Comparison of ENCODE assay signal across 24 mouse cellular contexts in genomic region chr14:122436850-122437249, GRCm38 (mm10). TPM values are rescaled to one million over a fixed set of nuclear protein-coding genes. Genes with fewer than 3 reads are reported as not detected.
A peak's percentile ranks its signal among the peaks of the same experiment; 100 is the strongest.
DNase-seq lines count a peak whose midpoint lies in the region; ATAC-seq and TF ChIP-seq lines count a peak whose summit lies in the region.
"Had no signal": no experiment of that assay in that cellular context is flagged by ENCODE, and none has a peak within 500 bp of the region (broad histone marks: within the 10 kb centered on the region; RNA-seq: fewer than 3 reads in every experiment).

No protein-coding gene starts in this region.

- 34% methylated on average over 10 of the region's 10 CpGs for WGBS in heart, embryonic 13.5 days
- WGBS in heart, embryonic 11.5 days (ENCODE audit: insufficient replicate concordance) = 47% methylated on average over 10 of the region's 10 CpGs
- 75% methylated on average over 10 of the region's 10 CpGs for WGBS in midbrain, postnatal 0 days
- 85% methylated on average over 10 of the region's 10 CpGs for WGBS in midbrain, embryonic 10.5 days
- WGBS in forebrain, embryonic 14.5 days = 41% methylated on average over 10 of the region's 10 CpGs

- peak; percentile 17 for DNase-seq in midbrain, postnatal 0 days (ENCODE audit: low spot score)
- no peak for DNase-seq in midbrain, embryonic 10.5 days (ENCODE audit: low spot score)
- DNase-seq in forebrain, embryonic 14.5 days (ENCODE audit: low spot score) = peak; percentile 67
- DNase-seq in adrenal gland, adult 2 months = no peak
- DNase-seq: adrenal gland, postnatal 10 days; cerebellum, adult 18-20 months; cerebellum, adult 9-11 months; cerebellum, postnatal 36 days; gastrocnemius, postnatal 10 days; heart, adult 2 months; heart, postnatal 14 days; kidney, adult 18-20 months had no signal

- peaks cover 4% of the 10 kb centered on the region; the same call in 1 of the 2 replicates for H3K4me1 ChIP-seq in heart, embryonic 13.5 days
- H3K4me1 ChIP-seq in heart, embryonic 11.5 days (ENCODE audit: control insufficient read depth, insufficient read depth, low read length) = no peaks in the 10 kb centered on the region
- no peaks in the 10 kb centered on the region for H3K4me1 ChIP-seq in midbrain, postnatal 0 days (ENCODE audit: insufficient read depth, low read length)
- peaks cover 12% of the 10 kb centered on the region for H3K4me1 ChIP-seq in midbrain, embryonic 10.5 days
- no peaks in the 10 kb centered on the region for H3K4me1 ChIP-seq in forebrain, embryonic 14.5 days (ENCODE audit: control insufficient read depth, insufficient read depth, low read length)
- H3K4me1 ChIP-seq: heart, embryonic 15.5 days; intestine, embryonic 15.5 days had no signal

- TF ChIP-seq CTCF in midbrain, postnatal 0 days (IDR thresholded peaks at IDR 0.05) = no peak

- no peaks in the 10 kb centered on the region for H3K9me3 ChIP-seq in heart, embryonic 13.5 days
- no peaks in the 10 kb centered on the region for H3K9me3 ChIP-seq in heart, embryonic 11.5 days (replicated peaks; ENCODE audit: control insufficient read depth, low read length)
- no peaks in the 10 kb centered on the region for H3K9me3 ChIP-seq in midbrain, postnatal 0 days (ENCODE audit: low read length)
- no peaks in the 10 kb centered on the region for H3K9me3 ChIP-seq in midbrain, embryonic 10.5 days (replicated peaks)
- H3K9me3 ChIP-seq in forebrain, embryonic 14.5 days (replicated peaks; ENCODE audit: control insufficient read depth, low read length) = no peaks in the 10 kb centered on the region
- H3K9me3 ChIP-seq: embryonic facial prominence, embryonic 13.5 days; heart, embryonic 15.5 days; hindbrain, embryonic 10.5 days; intestine, embryonic 15.5 days had no signal

- ATAC-seq in heart, embryonic 13.5 days (ENCODE audit: extremely low read depth, insufficient number of reproducible peaks, low FRiP score, low TSS enrichment) = no peak
- no peak for ATAC-seq in heart, embryonic 11.5 days (replicated peaks; ENCODE audit: insufficient number of reproducible peaks, low FRiP score, low TSS enrichment)
- ATAC-seq in midbrain, postnatal 0 days (ENCODE audit: low FRiP score) = no peak
- ATAC-seq in forebrain, embryonic 14.5 days = peak; percentile 85
- ATAC-seq in activated CD4-positive, CD25-positive, alpha-beta regulatory T cell, adult 4 months = no peak
- ATAC-seq: intestine, embryonic 15.5 days had no signal

- no peak overlapping the region for H3K4me3 ChIP-seq in heart, embryonic 13.5 days
- no peak overlapping the region for H3K4me3 ChIP-seq in heart, embryonic 11.5 days (ENCODE audit: low read depth, low read length)
- no peak overlapping the region for H3K4me3 ChIP-seq in midbrain, postnatal 0 days (ENCODE audit: low read depth, low read length)
- H3K4me3 ChIP-seq in midbrain, embryonic 10.5 days = no peak overlapping the region
- H3K4me3 ChIP-seq in forebrain, embryonic 14.5 days (ENCODE audit: low read depth, low read length) = no peak overlapping the region
- H3K4me3 ChIP-seq: embryonic facial prominence, embryonic 13.5 days; heart, adult 2 months; heart, embryonic 15.5 days; hindbrain, embryonic 10.5 days; intestine, embryonic 15.5 days had no signal

- H3K9ac ChIP-seq in heart, embryonic 13.5 days = no peak overlapping the region
- no peak overlapping the region for H3K9ac ChIP-seq in heart, embryonic 11.5 days (ENCODE audit: low read depth, low read length)
- no peak overlapping the region for H3K9ac ChIP-seq in midbrain, postnatal 0 days (replicated peaks; ENCODE audit: low read length, poor library complexity, severe bottlenecking)
- H3K9ac ChIP-seq in forebrain, embryonic 14.5 days (ENCODE audit: low read length) = no peak overlapping the region
- H3K9ac ChIP-seq: embryonic facial prominence, embryonic 13.5 days; heart, embryonic 15.5 days; intestine, embryonic 15.5 days had no signal

- peaks cover 15% of the 10 kb centered on the region for H3K27me3 ChIP-seq in heart, embryonic 13.5 days (replicated peaks)
- peaks cover 2% of the 10 kb centered on the region; the same call in 1 of the 2 replicates for H3K27me3 ChIP-seq in heart, embryonic 11.5 days (ENCODE audit: control insufficient read depth, insufficient read depth, low read length)
- H3K27me3 ChIP-seq in midbrain, postnatal 0 days (ENCODE audit: insufficient read depth, low read length) = no peaks in the 10 kb centered on the region
- H3K27me3 ChIP-seq in midbrain, embryonic 10.5 days (ENCODE audit: low read depth, poor library complexity, severe bottlenecking) = peaks cover 18% of the 10 kb centered on the region
- H3K27me3 ChIP-seq in forebrain, embryonic 14.5 days (replicated peaks; ENCODE audit: control insufficient read depth, insufficient read depth, low read length) = no peaks in the 10 kb centered on the region
- H3K27me3 ChIP-seq: CH12.LX; embryonic facial prominence, embryonic 13.5 days; intestine, embryonic 15.5 days had no signal

- peak overlapping the region; percentile 22 for H3K4me2 ChIP-seq in heart, embryonic 13.5 days
- no peak overlapping the region for H3K4me2 ChIP-seq in heart, embryonic 11.5 days
- H3K4me2 ChIP-seq in midbrain, postnatal 0 days (ENCODE audit: low read depth, low read length, poor library complexity, severe bottlenecking) = no peak overlapping the region
- no peak overlapping the region for H3K4me2 ChIP-seq in forebrain, embryonic 14.5 days (ENCODE audit: low read length)
- H3K4me2 ChIP-seq: embryonic facial prominence, embryonic 13.5 days; heart, embryonic 15.5 days; intestine, embryonic 15.5 days had no signal

- no peaks in the 10 kb centered on the region for H3K36me3 ChIP-seq in heart, embryonic 13.5 days
- no peaks in the 10 kb centered on the region for H3K36me3 ChIP-seq in heart, embryonic 11.5 days (ENCODE audit: control insufficient read depth, insufficient read depth, low read length)
- no peaks in the 10 kb centered on the region for H3K36me3 ChIP-seq in midbrain, postnatal 0 days (ENCODE audit: insufficient read depth, low read length)
- H3K36me3 ChIP-seq in midbrain, embryonic 10.5 days = no peaks in the 10 kb centered on the region
- no peaks in the 10 kb centered on the region for H3K36me3 ChIP-seq in forebrain, embryonic 14.5 days (ENCODE audit: control insufficient read depth, insufficient read depth, low read length)
- H3K36me3 ChIP-seq: embryonic facial prominence, embryonic 13.5 days; heart, embryonic 15.5 days; hindbrain, embryonic 10.5 days; intestine, embryonic 15.5 days had no signal

- H3K27ac ChIP-seq in heart, embryonic 13.5 days (replicated peaks) = no peak overlapping the region
- H3K27ac ChIP-seq in heart, embryonic 11.5 days (ENCODE audit: low read depth, low read length) = no peak overlapping the region
- H3K27ac ChIP-seq in midbrain, postnatal 0 days (ENCODE audit: low read depth, low read length) = no peak overlapping the region
- no peak overlapping the region for H3K27ac ChIP-seq in midbrain, embryonic 10.5 days (replicated peaks)
- H3K27ac ChIP-seq in forebrain, embryonic 14.5 days (ENCODE audit: low read depth, low read length) = no peak overlapping the region
- H3K27ac ChIP-seq: embryonic facial prominence, embryonic 13.5 days; heart, adult 2 months; heart, embryonic 15.5 days; hindbrain, embryonic 10.5 days; intestine, embryonic 15.5 days had no signal

RNA-seq across cellular contexts. Expression of gene Gm5089, which starts 14.1 kb away (rescaled TPM):
- polyA plus RNA-seq in heart, embryonic 13.5 days (2015; fragmentation: Nextera tagmentation; extraction: Ambion mirVana) = not detected in 2 replicates
- not detected in 2 replicates for polyA plus RNA-seq in heart, embryonic 11.5 days (2014; fragmentation: Nextera tagmentation; extraction: Ambion mirVana)
- 1.9 TPM in 1 of 2 replicates, not detected in the other for total RNA-seq in midbrain, postnatal 0 days (2014; rRNA removed)
- polyA plus RNA-seq in midbrain, postnatal 0 days (2015; fragmentation: Nextera tagmentation; extraction: Ambion mirVana) = 0.07 TPM in 1 of 2 replicates, not detected in the other
- 0.82 and 1.3 TPM in 2 replicates for polyA plus RNA-seq in midbrain, embryonic 10.5 days (2016; fragmentation: Nextera tagmentation; extraction: Ambion mirVana)
- 0.25 and 0.33 TPM in 2 replicates for polyA plus RNA-seq in forebrain, embryonic 14.5 days (2014; fragmentation: Nextera tagmentation; extraction: Ambion mirVana)
- polyA plus RNA-seq in activated CD4-positive, CD25-positive, alpha-beta regulatory T cell, adult 4 months (2017; shearing (Covaris generic)) = not detected
- total RNA-seq in adrenal gland, adult 2 months (2021) = not detected
- polyA plus RNA-seq in adrenal gland, adult 2 months (2012; rRNA removed) = not detected in 2 replicates
- total RNA-seq: adrenal gland, postnatal 10 days; adrenal gland, postnatal 4 days; CH12.LX; gastrocnemius, postnatal 10 days; gastrocnemius, postnatal 4 days; heart, adult 2 months; heart, postnatal 14 days had no signal
- polyA plus RNA-seq: heart, adult 2 months; heart, embryonic 15.5 days; intestine, embryonic 15.5 days; kidney, embryonic 14.5 days had no signal

RNA-seq across cellular contexts. Expression of gene Zic5, which starts 28.6 kb away (rescaled TPM):
- polyA plus RNA-seq in heart, embryonic 13.5 days (2015; fragmentation: Nextera tagmentation; extraction: Ambion mirVana) = 0.06 TPM in 1 of 2 replicates, not detected in the other
- polyA plus RNA-seq in heart, embryonic 11.5 days (2014; fragmentation: Nextera tagmentation; extraction: Ambion mirVana) = 0.16 TPM in 1 of 2 replicates, not detected in the other
- 10.7 and 24.8 TPM in 2 replicates for total RNA-seq in midbrain, postnatal 0 days (2014; rRNA removed)
- 4.4 and 8.8 TPM in 2 replicates for polyA plus RNA-seq in midbrain, postnatal 0 days (2015; fragmentation: Nextera tagmentation; extraction: Ambion mirVana)
- polyA plus RNA-seq in midbrain, embryonic 10.5 days (2016; fragmentation: Nextera tagmentation; extraction: Ambion mirVana) = 13.6 and 15.3 TPM in 2 replicates
- polyA plus RNA-seq in forebrain, embryonic 14.5 days (2014; fragmentation: Nextera tagmentation; extraction: Ambion mirVana) = 9.5 and 10.9 TPM in 2 replicates
- under 1 TPM in 1 of 2 experiments, not detected in 1; 0.12 TPM for polyA plus RNA-seq in activated CD4-positive, CD25-positive, alpha-beta regulatory T cell, adult 4 months (2017; shearing (Covaris generic))
- not detected for total RNA-seq in adrenal gland, adult 2 months (2021)
- 0.02 TPM in 1 of 2 replicates, not detected in the other for polyA plus RNA-seq in adrenal gland, adult 2 months (2012; rRNA removed)
- total RNA-seq: adrenal gland, postnatal 10 days; gastrocnemius, postnatal 10 days; gastrocnemius, postnatal 4 days; heart, adult 2 months; heart, postnatal 14 days had no signal
- polyA plus RNA-seq: heart, adult 2 months; intestine, embryonic 15.5 days had no signal

RNA-seq across cellular contexts. Expression of gene Zic2, which starts 38.4 kb away (rescaled TPM):
- not detected in 2 replicates for polyA plus RNA-seq in heart, embryonic 13.5 days (2015; fragmentation: Nextera tagmentation; extraction: Ambion mirVana)
- polyA plus RNA-seq in heart, embryonic 11.5 days (2014; fragmentation: Nextera tagmentation; extraction: Ambion mirVana) = 0.07 TPM in 1 of 2 replicates, not detected in the other
- total RNA-seq in midbrain, postnatal 0 days (2014; rRNA removed) = 69.2 and 106 TPM in 2 replicates
- polyA plus RNA-seq in midbrain, postnatal 0 days (2015; fragmentation: Nextera tagmentation; extraction: Ambion mirVana) = 6.9 and 13.9 TPM in 2 replicates
- polyA plus RNA-seq in midbrain, embryonic 10.5 days (2016; fragmentation: Nextera tagmentation; extraction: Ambion mirVana) = 5.7 and 6.4 TPM in 2 replicates
- 7.3 and 9.8 TPM in 2 replicates for polyA plus RNA-seq in forebrain, embryonic 14.5 days (2014; fragmentation: Nextera tagmentation; extraction: Ambion mirVana)
- not detected for polyA plus RNA-seq in activated CD4-positive, CD25-positive, alpha-beta regulatory T cell, adult 4 months (2017; shearing (Covaris generic))
- total RNA-seq in adrenal gland, adult 2 months (2021) = not detected
- polyA plus RNA-seq in adrenal gland, adult 2 months (2012; rRNA removed) = 0.10 and 0.41 TPM in 2 replicates
- total RNA-seq: CH12.LX; gastrocnemius, postnatal 10 days; heart, adult 2 months had no signal
- polyA plus RNA-seq: heart, embryonic 15.5 days; intestine, embryonic 15.5 days; kidney, embryonic 14.5 days had no signal

RNA-seq across cellular contexts. Expression of gene Gm10837, which starts 53.5 kb away (rescaled TPM):
- 0.09 TPM in 1 of 2 replicates, not detected in the other for polyA plus RNA-seq in heart, embryonic 13.5 days (2015; fragmentation: Nextera tagmentation; extraction: Ambion mirVana)
- polyA plus RNA-seq in heart, embryonic 11.5 days (2014; fragmentation: Nextera tagmentation; extraction: Ambion mirVana) = 0.10 TPM in 1 of 2 replicates, not detected in the other
- total RNA-seq in midbrain, postnatal 0 days (2014; rRNA removed) = 0.19 and 0.38 TPM in 2 replicates
- polyA plus RNA-seq in midbrain, postnatal 0 days (2015; fragmentation: Nextera tagmentation; extraction: Ambion mirVana) = 0.21 and 0.32 TPM in 2 replicates
- 0.07 and 0.25 TPM in 2 replicates for polyA plus RNA-seq in midbrain, embryonic 10.5 days (2016; fragmentation: Nextera tagmentation; extraction: Ambion mirVana)
- polyA plus RNA-seq in forebrain, embryonic 14.5 days (2014; fragmentation: Nextera tagmentation; extraction: Ambion mirVana) = 0.32 and 0.55 TPM in 2 replicates
- polyA plus RNA-seq in activated CD4-positive, CD25-positive, alpha-beta regulatory T cell, adult 4 months (2017; shearing (Covaris generic)) = not detected
- total RNA-seq in adrenal gland, adult 2 months (2021) = not detected
- polyA plus RNA-seq in adrenal gland, adult 2 months (2012; rRNA removed) = not detected in 2 replicates
- total RNA-seq: adrenal gland, postnatal 10 days; adrenal gland, postnatal 4 days; CH12.LX; gastrocnemius, postnatal 10 days; gastrocnemius, postnatal 4 days; heart, adult 2 months; heart, postnatal 14 days had no signal
- polyA plus RNA-seq: embryonic facial prominence, embryonic 13.5 days; frontal cortex, adult 2 months; heart, adult 2 months; heart, embryonic 15.5 days; intestine, embryonic 15.5 days; kidney, embryonic 14.5 days had no signal

Comparison
In these comparisons a context has a peak if more than half of its experiments do, and no peak if none do; other contexts are left out.
1. DNase-seq: peak in midbrain, postnatal 0 days (single experiment) and forebrain, embryonic 14.5 days (single experiment); none in midbrain, embryonic 10.5 days (single experiment) and adrenal gland, adult 2 months (single experiment).